8 mouse cellular contexts compared by ENCODE assay signal in genomic region chr6:125480396-125481361, GRCm38 (mm10). TPM values are rescaled to one million over a fixed set of nuclear protein-coding genes. Genes with fewer than 3 reads are reported as not detected.
A peak's percentile ranks its signal among the peaks of the same experiment; 100 is the strongest.
DNase-seq lines count a peak whose midpoint lies in the region; ATAC-seq and TF ChIP-seq lines count a peak whose summit lies in the region.

No protein-coding gene starts in this region.

- WGBS in forebrain, embryonic 13.5 days, result 28% methylated on average over 12 of the region's 12 CpGs
- WGBS in forebrain, embryonic 12.5 days, result 32% methylated on average over 12 of the region's 12 CpGs
- 18% methylated on average over 12 of the region's 12 CpGs for WGBS in hindbrain, postnatal 0 days
- WGBS in stomach, postnatal 0 days, result 21% methylated on average over 12 of the region's 12 CpGs

- H3K4me1 ChIP-seq in forebrain, embryonic 13.5 days, result peaks cover 23% of the 10 kb centered on the region
- peaks cover 15% of the 10 kb centered on the region for H3K4me1 ChIP-seq in forebrain, embryonic 12.5 days
- peaks cover 11% of the 10 kb centered on the region for H3K4me1 ChIP-seq in testis, adult 2 months (ENCODE audit: control insufficient read depth, insufficient read depth, low read length)
- H3K4me1 ChIP-seq in hindbrain, postnatal 0 days (ENCODE audit: insufficient read depth, low read length), result peaks cover 27% of the 10 kb centered on the region
- H3K4me1 ChIP-seq in stomach, postnatal 0 days (replicated peaks; ENCODE audit: control insufficient read depth, insufficient read depth), result peaks cover 24% of the 10 kb centered on the region

- H3K4me2 ChIP-seq in forebrain, embryonic 13.5 days, result peak overlapping the region; percentile 12; the same call in 1 of the 2 replicates
- H3K4me2 ChIP-seq in forebrain, embryonic 12.5 days, result no peak overlapping the region
- peak overlapping the region; percentile 35 for H3K4me2 ChIP-seq in hindbrain, postnatal 0 days (ENCODE audit: low read depth, low read length)
- H3K4me2 ChIP-seq in stomach, postnatal 0 days (replicated peaks; ENCODE audit: low read depth), result peak overlapping the region; percentile 20; the same call in 1 of the 2 replicates

- H3K9me3 ChIP-seq in forebrain, embryonic 13.5 days (replicated peaks), result no peaks in the 10 kb centered on the region
- H3K9me3 ChIP-seq in forebrain, embryonic 12.5 days, result no peaks in the 10 kb centered on the region
- no peaks in the 10 kb centered on the region for H3K9me3 ChIP-seq in hindbrain, postnatal 0 days (ENCODE audit: low read length)
- H3K9me3 ChIP-seq in stomach, postnatal 0 days (ENCODE audit: control insufficient read depth, low read length), result no peaks in the 10 kb centered on the region

- no peak for TF ChIP-seq EP300 in stomach, postnatal 0 days (optimal IDR thresholded peaks at IDR 0.05)

- H3K36me3 ChIP-seq in forebrain, embryonic 13.5 days (ENCODE audit: poor library complexity, severe bottlenecking), result no peaks in the 10 kb centered on the region
- H3K36me3 ChIP-seq in forebrain, embryonic 12.5 days (replicated peaks), result no peaks in the 10 kb centered on the region
- H3K36me3 ChIP-seq in testis, adult 2 months (ENCODE audit: control insufficient read depth, insufficient read depth, low read length), result no peaks in the 10 kb centered on the region
- H3K36me3 ChIP-seq in hindbrain, postnatal 0 days (ENCODE audit: insufficient read depth, low read length), result no peaks in the 10 kb centered on the region
- H3K36me3 ChIP-seq in stomach, postnatal 0 days (ENCODE audit: control insufficient read depth, insufficient read depth, low read length), result no peaks in the 10 kb centered on the region

- peak; percentile 69 for ATAC-seq in forebrain, embryonic 13.5 days
- ATAC-seq in forebrain, embryonic 12.5 days (ENCODE audit: low FRiP score), result no peak
- ATAC-seq in hindbrain, postnatal 0 days, result peak; percentile 94
- ATAC-seq in stomach, postnatal 0 days (ENCODE audit: low FRiP score, low TSS enrichment), result no peak

- no peaks in the 10 kb centered on the region for H3K27me3 ChIP-seq in forebrain, embryonic 13.5 days
- no peaks in the 10 kb centered on the region for H3K27me3 ChIP-seq in forebrain, embryonic 12.5 days
- no peaks in the 10 kb centered on the region for H3K27me3 ChIP-seq in testis, adult 2 months (ENCODE audit: control insufficient read depth, insufficient read depth, low read length)
- H3K27me3 ChIP-seq in hindbrain, postnatal 0 days (ENCODE audit: insufficient read depth, low read length), result no peaks in the 10 kb centered on the region
- H3K27me3 ChIP-seq in stomach, postnatal 0 days (ENCODE audit: control insufficient read depth, insufficient read depth, low read length), result no peaks in the 10 kb centered on the region

- no peak for TF ChIP-seq POLR2A in testis, adult 2 months (IDR thresholded peaks at IDR 0.05; ENCODE audit: control insufficient read depth, low read depth, low read length)

- H3K4me3 ChIP-seq in forebrain, embryonic 13.5 days, result no peak overlapping the region
- H3K4me3 ChIP-seq in forebrain, embryonic 12.5 days (replicated peaks), result no peak overlapping the region
- H3K4me3 ChIP-seq in testis, adult 2 months (ENCODE audit: control insufficient read depth, low read depth, low read length), result no peak overlapping the region
- no peak overlapping the region for H3K4me3 ChIP-seq in hindbrain, postnatal 0 days (ENCODE audit: low read length)
- no peak overlapping the region for H3K4me3 ChIP-seq in stomach, postnatal 0 days (ENCODE audit: low read depth, low read length)

- TF ChIP-seq CTCF in testis, adult 2 months (IDR thresholded peaks at IDR 0.05; ENCODE audit: control insufficient read depth, insufficient read depth, insufficient replicate concordance, low read depth, low read length), result no peak
- peak; percentile 40 for TF ChIP-seq CTCF in hindbrain, postnatal 0 days (IDR thresholded peaks at IDR 0.05; ENCODE audit: low read depth)
- TF ChIP-seq CTCF in stomach, postnatal 0 days (IDR thresholded peaks at IDR 0.05; ENCODE audit: low read depth), result peak; percentile 3; the same call in 1 of the 2 replicates

- DNase-seq in testis, postnatal 10 days (ENCODE audit: low spot score), result no peak
- DNase-seq in hindbrain, postnatal 0 days (ENCODE audit: low spot score), result peak; percentile 92
- peak; percentile 64 for DNase-seq in lung, postnatal 10 days
- DNase-seq in stomach, postnatal 0 days (ENCODE audit: low spot score), result peak; percentile 41
- DNase-seq in frontal cortex, postnatal 36 days (ENCODE audit: low spot score in 2 of 2), result no peak

- peak overlapping the region; percentile 14; the same call in 1 of the 2 replicates for H3K27ac ChIP-seq in forebrain, embryonic 13.5 days
- H3K27ac ChIP-seq in forebrain, embryonic 12.5 days, result no peak overlapping the region
- H3K27ac ChIP-seq in testis, adult 2 months (ENCODE audit: control insufficient read depth, insufficient read depth, low read depth, low read length), result peak overlapping the region; percentile 7
- peak overlapping the region; percentile 88 for H3K27ac ChIP-seq in hindbrain, postnatal 0 days
- H3K27ac ChIP-seq in stomach, postnatal 0 days (replicated peaks), result peak overlapping the region; percentile 81

- H3K9ac ChIP-seq in forebrain, embryonic 13.5 days, result no peak overlapping the region
- H3K9ac ChIP-seq in forebrain, embryonic 12.5 days, result no peak overlapping the region
- H3K9ac ChIP-seq in hindbrain, postnatal 0 days (replicated peaks; ENCODE audit: low read length), result peak overlapping the region; percentile 28; the same call in 1 of the 2 replicates
- no peak overlapping the region for H3K9ac ChIP-seq in stomach, postnatal 0 days (ENCODE audit: low read length)

RNA-seq across cellular contexts. Expression of gene Cd9, which starts 13.9 kb away (rescaled TPM):
- polyA plus RNA-seq in forebrain, embryonic 13.5 days (2015; fragmentation: Nextera tagmentation; extraction: Ambion mirVana), result 48.3 and 52.3 TPM in 2 replicates
- 44.2 and 45.3 TPM in 2 replicates for polyA plus RNA-seq in forebrain, embryonic 12.5 days (2016; fragmentation: Nextera tagmentation; extraction: Ambion mirVana)
- 8.6 and 12.4 TPM in 2 replicates for polyA plus RNA-seq in testis, adult 2 months (2012; rRNA removed)
- total RNA-seq in hindbrain, postnatal 0 days (2014; rRNA removed), result 62.5 and 80.5 TPM in 2 replicates
- polyA plus RNA-seq in hindbrain, postnatal 0 days (2015; fragmentation: Nextera tagmentation; extraction: Ambion mirVana), result 158 and 183 TPM in 2 replicates
- 487 and 500 TPM in 2 replicates for polyA plus RNA-seq in stomach, postnatal 0 days (2015; fragmentation: Nextera tagmentation; extraction: Ambion mirVana)

Comparison
In these comparisons a context has a peak if more than half of its experiments do, and no peak if none do; other contexts are left out.
1. ATAC-seq: peak in forebrain, embryonic 13.5 days (single experiment) and hindbrain, postnatal 0 days (single experiment); none in forebrain, embryonic 12.5 days (single experiment) and stomach, postnatal 0 days (single experiment).
2. DNase-seq: peak in hindbrain, postnatal 0 days (single experiment), lung, postnatal 10 days (single experiment) and stomach, postnatal 0 days (single experiment); none in testis, postnatal 10 days (single experiment) and frontal cortex, postnatal 36 days (0 of 2).